Mouse (Mus musculus) brown adipose tissue, adult 24 weeks (tissue): ENCODE data around the gene Xlr4c. TPM values are rescaled to one million over a fixed set of nuclear protein-coding genes. Genes with fewer than 3 reads are reported as not detected.
"Not testable (repeated sequence)": the region's sequence is repeated elsewhere in the genome, so short reads cannot be mapped to it uniquely, and the experiment has no call there.

ENCODE experiments used
- H3K27ac ChIP-seq: fragments of 200-500 bp; replicated peaks from 2 replicates; pipeline ENCODE4 v1.5.1; 2012; ENCODE audit warnings: low read depth, mild to moderate bottlenecking, low read length
- H3K4me1 ChIP-seq: fragments of 200-500 bp; 2 replicates; pipeline ENCODE4 v1.6.1; 2012; ENCODE audit warnings: low read length, mixed read lengths; ENCODE audit not compliant: control insufficient read depth, insufficient read depth, insufficient read length
- H3K4me3 ChIP-seq: fragments of 200-500 bp; 2 replicates; pipeline ENCODE4 v1.5.1; 2012; ENCODE audit warnings: low read depth, mild to moderate bottlenecking, low read length, moderate library complexity; ENCODE audit not compliant: insufficient read depth
- polyA plus RNA-seq: library from polyadenylated mRNA; stranded (reverse); fragments of >200 nt; gene quantifications from 2 replicates; pipeline ENCODE4 v1.2.4, GENCODE M21; 2012; ENCODE audit not compliant: missing spikeins, insufficient read depth, insufficient read length

The Xlr4c gene
- polyA plus RNA-seq, result not detected in 2 replicates

DNA sequence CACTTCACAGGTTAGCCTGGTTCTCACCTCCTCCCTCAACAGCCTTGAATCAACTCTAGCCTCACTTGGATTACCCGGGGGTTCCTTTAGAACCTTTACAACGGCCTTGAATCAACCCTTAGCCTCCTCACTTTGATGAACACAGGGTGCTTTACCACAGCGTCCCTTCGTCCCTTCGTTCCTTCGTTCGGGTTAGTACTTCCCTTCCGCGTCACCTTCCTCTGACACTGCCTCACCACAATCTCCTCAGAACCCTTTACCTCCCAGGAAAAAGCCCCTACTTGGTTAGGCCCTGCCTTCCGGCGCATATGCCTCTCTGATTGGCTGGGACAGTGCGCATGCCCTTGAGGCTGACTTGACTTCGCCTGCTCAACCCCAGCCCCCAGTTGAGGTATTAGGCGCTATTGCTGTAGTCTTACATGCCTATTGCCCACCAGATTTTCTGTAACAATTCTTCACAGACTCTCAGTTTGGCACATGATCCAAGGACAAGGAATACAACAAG is at the start of gene Xlr4c:
Gene Xlr4c, minus strand, starts transcription at position 310 of the 505 bp plus-strand sequence.
- H3K4me3 ChIP-seq, H3K4me1 ChIP-seq, H3K27ac ChIP-seq: not testable (repeated sequence)

DNA sequence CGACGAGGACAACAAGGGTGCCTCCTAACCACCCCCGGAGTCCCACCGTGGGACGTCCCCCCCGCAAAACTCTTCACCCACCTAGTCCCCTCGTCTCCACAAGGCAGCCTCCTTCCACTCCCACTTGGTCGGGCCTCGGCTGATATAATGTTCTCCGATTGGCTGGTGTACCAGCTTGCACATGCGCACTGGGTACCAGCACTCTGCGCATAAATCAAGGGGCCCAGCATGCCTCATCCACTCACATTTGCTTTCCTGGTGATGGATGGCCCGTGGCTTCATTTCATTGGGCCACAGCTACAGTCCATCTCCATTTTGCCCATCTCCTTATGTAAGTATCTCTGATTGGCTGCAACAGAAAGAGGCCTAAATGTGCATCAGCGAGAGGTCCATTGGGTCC is 22.3 kb upstream of the Xlr4c start, which contains the start of gene Xlr3c:
Gene Xlr3c, minus strand, starts transcription at position 121 of the 400 bp plus-strand sequence.
- H3K4me3 ChIP-seq, H3K4me1 ChIP-seq, H3K27ac ChIP-seq: not testable (repeated sequence)

DNA sequence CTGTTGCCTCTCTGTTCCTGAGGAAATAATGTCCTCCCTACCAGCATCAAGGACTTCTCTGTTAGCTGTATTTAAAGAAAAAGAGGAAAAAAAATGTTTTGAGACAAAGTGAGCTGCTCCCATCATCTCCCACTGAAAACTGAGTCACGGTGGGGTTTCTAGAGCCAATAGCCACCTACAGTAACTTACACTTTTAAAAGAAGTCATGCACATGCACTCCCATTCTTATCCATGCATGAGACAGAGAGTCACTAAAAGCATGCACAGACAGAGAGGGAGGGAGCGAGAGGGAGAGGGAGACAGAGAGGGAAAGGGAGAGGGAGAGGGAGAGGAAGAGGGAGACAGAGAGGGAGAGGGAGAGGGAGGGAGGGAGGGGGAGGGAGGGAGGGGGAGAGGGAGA is 19.5 kb upstream of the Xlr4c start:
- not testable (repeated sequence) for H3K4me1 ChIP-seq, H3K4me3 ChIP-seq, H3K27ac ChIP-seq

DNA sequence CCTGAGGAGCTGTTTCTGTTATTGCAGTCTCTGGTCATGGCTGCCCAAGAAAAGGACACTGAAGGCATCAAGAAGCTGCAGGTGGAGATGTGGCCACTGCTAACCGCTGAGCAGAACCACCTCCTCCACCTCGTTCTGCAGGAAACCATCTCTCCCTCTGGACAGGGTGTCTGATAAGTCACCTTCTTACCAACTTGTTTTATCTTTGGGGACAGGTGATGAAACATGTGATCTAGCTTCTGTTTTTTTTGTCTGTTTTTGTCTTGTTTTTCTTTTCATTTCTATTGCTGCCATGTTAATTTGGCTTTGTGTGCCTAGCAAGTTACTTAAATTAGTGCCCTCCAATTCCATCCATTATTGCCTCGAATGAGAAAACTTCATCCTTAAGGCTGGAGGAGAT is 13.6 kb downstream of the Xlr4c start:
- H3K4me3 ChIP-seq, result peak overlapping the region; percentile 90
- H3K27ac ChIP-seq, result no peak overlapping the region

DNA sequence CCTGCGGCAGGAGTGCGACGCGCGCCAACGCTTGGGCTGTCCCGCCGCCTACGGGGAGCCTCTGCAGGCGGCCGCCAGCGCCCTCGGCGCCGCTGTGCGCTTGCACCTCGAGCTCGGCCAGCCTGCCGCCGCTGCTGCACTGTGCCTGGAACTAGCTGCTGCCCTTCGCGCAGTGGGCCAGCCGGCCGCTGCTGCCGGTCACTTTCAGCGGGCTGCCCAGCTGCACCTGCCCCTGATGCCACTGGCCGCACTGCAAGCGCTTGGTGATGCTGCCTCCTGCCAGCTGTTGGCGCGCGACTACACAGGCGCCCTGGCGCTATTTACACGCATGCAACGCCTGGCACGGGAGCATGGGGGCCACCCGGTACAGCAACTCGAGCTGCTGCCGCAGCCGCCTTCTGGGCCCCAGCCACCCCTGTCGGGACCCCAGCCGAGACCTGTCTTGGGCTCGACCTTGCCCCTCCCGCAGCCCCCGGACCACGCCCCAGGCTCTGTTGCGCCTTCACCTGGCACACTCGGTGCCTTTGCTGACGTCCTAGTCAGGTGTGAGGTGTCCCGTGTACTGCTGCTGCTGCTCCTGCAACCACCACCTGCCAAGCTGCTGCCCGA is 14.2 kb downstream of the Xlr4c start:
- Histone ChIP-seq H3K27ac (peak overlapping the region; percentile 91), H3K4me1 (no peaks in the 10 kb centered on the region)

More for the DNA sequence above, 13.6 kb downstream of the Xlr4c start:
- no peaks in the 10 kb centered on the region for H3K4me1 ChIP-seq

DNA sequence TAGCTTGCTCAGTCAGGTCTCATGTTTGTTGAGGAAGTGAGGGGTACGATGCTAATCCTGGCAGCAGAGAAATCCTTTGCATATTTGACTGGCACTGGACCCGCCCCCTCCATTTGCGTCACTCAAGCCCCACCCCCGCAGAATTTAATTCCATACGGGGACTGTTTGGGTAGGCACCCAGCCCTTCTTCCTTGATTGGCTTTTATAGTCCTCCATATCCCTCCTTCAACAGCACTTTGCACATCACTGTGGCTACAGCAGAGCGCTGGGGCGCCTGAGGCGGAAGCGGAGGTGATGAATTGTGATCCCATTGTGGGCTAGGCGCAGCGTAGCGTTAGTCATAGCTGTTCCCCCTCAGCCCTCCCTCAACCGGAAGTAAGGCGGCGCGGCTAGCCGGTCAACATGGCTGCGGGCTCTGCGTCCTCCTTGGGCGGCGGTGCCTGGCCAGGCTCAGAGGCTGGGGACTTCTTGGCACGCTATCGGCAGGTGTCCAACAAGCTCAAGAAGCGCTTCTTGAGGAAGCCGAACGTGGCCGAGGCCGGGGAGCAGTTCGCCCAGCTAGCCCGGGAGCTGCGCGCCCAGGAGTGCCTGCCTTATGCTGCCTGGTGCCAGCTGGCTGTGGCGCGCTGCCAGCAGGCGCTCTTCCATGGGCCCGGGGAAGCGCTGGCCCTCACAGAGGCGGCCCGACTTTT is 14.9 kb downstream of the Xlr4c start, which contains the start of gene F8a:
Gene F8a, plus strand, starts transcription at position 378 of the 692 bp plus-strand sequence.
- Histone ChIP-seq H3K4me3 (peak within 1 kb of the TSS; percentile 90), H3K4me1 (no peaks in the 10 kb centered on the region)

More for the DNA sequence above, 14.2 kb downstream of the Xlr4c start:
- peak overlapping the region; percentile 90 for H3K4me3 ChIP-seq

DNA sequence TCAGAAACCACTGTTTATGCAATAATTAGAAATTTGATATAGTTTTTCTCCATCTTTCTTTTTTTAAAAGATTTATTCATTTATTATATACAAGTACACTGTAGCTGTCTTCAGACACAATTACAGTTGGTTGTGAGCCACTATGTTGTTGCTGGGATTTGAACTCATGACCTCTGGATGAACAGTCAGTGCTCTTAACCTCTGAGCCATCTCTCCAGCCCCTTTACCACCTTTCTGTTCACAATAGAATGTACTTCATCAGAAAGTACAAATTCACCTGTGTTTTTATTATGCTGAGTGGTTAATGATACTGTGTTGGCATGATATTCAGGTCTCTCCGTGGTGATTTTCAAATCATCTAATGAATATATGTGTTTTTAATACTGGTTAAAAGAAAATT is 17.6 kb downstream of the Xlr4c start:
- H3K4me1 ChIP-seq, result no peaks in the 10 kb centered on the region
- H3K27ac ChIP-seq, result no peak overlapping the region
- H3K4me3 ChIP-seq, result no peak overlapping the region

More for the DNA sequence above, 14.9 kb downstream of the Xlr4c start, which contains the start of gene F8a:
- H3K27ac ChIP-seq, result peak within 1 kb of the TSS; percentile 91

DNA sequence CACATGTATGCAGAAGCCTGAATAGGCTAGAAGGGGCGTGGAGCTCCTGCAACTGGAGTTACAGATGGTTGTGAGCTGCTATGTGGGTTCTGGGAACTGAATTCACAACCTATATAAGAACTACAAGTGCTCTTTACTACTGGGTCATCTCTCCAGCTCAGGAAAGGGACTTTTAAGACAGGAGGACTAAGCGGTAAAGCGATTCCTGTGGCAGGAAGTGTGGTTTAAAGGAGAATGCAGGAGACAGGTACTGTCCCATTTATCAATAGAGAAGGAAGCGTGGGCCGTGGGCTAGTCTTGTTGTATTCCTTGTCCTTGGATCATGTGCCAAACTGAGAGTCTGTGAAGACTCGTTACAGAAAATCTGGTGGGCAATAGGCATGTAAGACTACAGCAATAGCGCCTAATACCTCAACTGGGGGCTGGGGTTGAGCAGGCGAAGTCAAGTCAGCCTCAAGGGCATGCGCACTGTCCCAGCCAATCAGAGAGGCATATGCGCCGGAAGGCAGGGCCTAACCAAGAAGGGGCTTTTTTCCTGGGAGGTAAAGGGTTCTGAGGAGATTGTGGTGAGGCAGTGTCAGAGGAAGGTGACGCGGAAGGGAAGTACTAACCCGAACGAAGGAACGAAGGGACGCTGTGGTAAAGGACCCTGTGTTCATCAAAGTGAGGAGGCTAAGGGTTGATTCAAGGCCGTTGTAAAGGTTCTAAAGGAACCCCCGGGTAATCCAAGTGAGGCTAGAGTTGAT is 28.9 kb downstream of the Xlr4c start, which contains the start of gene Xlr4b:
Gene Xlr4b, plus strand, starts transcription at position 515 of the 746 bp plus-strand sequence.
- not testable (repeated sequence) for H3K4me3 ChIP-seq, H3K4me1 ChIP-seq, H3K27ac ChIP-seq

DNA sequence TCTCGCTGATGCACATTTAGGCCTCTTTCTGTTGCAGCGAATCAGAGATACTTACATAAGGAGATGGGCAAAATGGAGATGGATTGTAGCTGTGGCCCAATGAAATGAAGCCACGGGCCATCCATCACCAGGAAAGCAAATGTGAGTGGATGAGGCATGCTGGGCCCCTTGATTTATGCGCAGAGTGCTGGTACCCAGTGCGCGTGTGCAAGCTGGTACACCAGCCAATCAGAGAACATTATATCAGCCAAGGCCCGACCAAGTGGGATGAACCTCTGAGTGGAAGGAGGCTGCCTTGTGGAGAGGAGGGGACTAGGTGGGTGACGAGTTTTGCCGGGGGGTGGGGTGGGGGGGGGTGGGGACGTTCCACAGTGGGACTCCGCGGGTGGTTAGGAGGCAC is 51.0 kb downstream of the Xlr4c start, which contains the start of gene Xlr3b:
Gene Xlr3b, plus strand, starts transcription at position 274 of the 400 bp plus-strand sequence.
- not testable (repeated sequence) for H3K4me1 ChIP-seq, H3K4me3 ChIP-seq, H3K27ac ChIP-seq

Other genes with a start within 250 kb of the Xlr4c start
- gene Pnma5, start 206.0 kb downstream of the Xlr4c start, polyA plus RNA-seq, result not detected in 2 replicates
- not detected in 2 replicates for gene Pnma3, start 178.3 kb downstream of the Xlr4c start, polyA plus RNA-seq
- 5.0 TPM in 1 of 2 replicates, not detected in the other for gene Xlr4a, start 160.7 kb downstream of the Xlr4c start, polyA plus RNA-seq
- 1.3 and 3.2 TPM in 2 replicates for gene Xlr3a, start 146.0 kb downstream of the Xlr4c start, polyA plus RNA-seq
- gene Gm14685, start 126.1 kb downstream of the Xlr4c start, polyA plus RNA-seq, result not detected in 2 replicates
- gene Xlr5b, start 94.3 kb downstream of the Xlr4c start, polyA plus RNA-seq, result 1.3 TPM in 1 of 2 replicates, not detected in the other
- gene DXBay18, start 93.7 kb downstream of the Xlr4c start, polyA plus RNA-seq, result 0.55 TPM in 1 of 2 replicates, not detected in the other
- gene Spin2d, start 66.1 kb downstream of the Xlr4c start, polyA plus RNA-seq, result not detected in 2 replicates
- 4.6 and 10.4 TPM in 2 replicates for gene Xlr3b, start 50.9 kb downstream of the Xlr4c start, polyA plus RNA-seq
- gene Xlr4b, start 28.8 kb downstream of the Xlr4c start, polyA plus RNA-seq, result 3.8 TPM in 1 of 2 replicates, not detected in the other
- gene F8a, start 14.8 kb downstream of the Xlr4c start, polyA plus RNA-seq, result 4.4 and 5.8 TPM in 2 replicates
- 1.9 TPM in 1 of 2 replicates, not detected in the other for gene Xlr3c, start 22.3 kb upstream of the Xlr4c start, polyA plus RNA-seq
- gene Xlr5a, start 49.8 kb upstream of the Xlr4c start, polyA plus RNA-seq, result not detected in 2 replicates
- not detected in 2 replicates for gene Xlr5c, start 49.8 kb upstream of the Xlr4c start, polyA plus RNA-seq
- gene Gm45015, start 93.7 kb upstream of the Xlr4c start, polyA plus RNA-seq, result not detected in 2 replicates
- gene Zfp275, start 99.5 kb upstream of the Xlr4c start, polyA plus RNA-seq, result 2.4 and 2.8 TPM in 2 replicates
- not detected in 2 replicates for gene Gm18336, start 155.6 kb upstream of the Xlr4c start, polyA plus RNA-seq
- gene Zfp92, start 168.0 kb upstream of the Xlr4c start, polyA plus RNA-seq, result not detected in 2 replicates
- not detected in 2 replicates for gene Trex2, start 192.2 kb upstream of the Xlr4c start, polyA plus RNA-seq
- gene Haus7, start 215.9 kb upstream of the Xlr4c start, polyA plus RNA-seq, result 9.6 and 14.9 TPM in 2 replicates
- gene Bgn, start 240.5 kb upstream of the Xlr4c start, polyA plus RNA-seq, result 67.1 and 108 TPM in 2 replicates